Mouse (Mus musculus): Measurements from ENCODE around the gene Zfp985. TPM values are rescaled to one million over a fixed set of nuclear protein-coding genes. Genes with fewer than 3 reads are reported as not detected.

The Zfp985 gene
- not detected in 2 replicates for polyA plus RNA-seq (2012; rRNA removed)

GRCm38 (mm10) chr4:147553071-147553470, at the start of gene Zfp985:
Gene Zfp985 (plus strand): TSS chr4:147553277.

GRCm38 (mm10) chr4:147539918-147540317, 13.2 kb upstream of the Zfp985 start, which contains the start of gene Gm16503:
Gene Gm16503 (plus strand): TSS chr4:147540218.

Other genes starting within 250 kb of the Zfp985 start
- gene Zfp988, start 247.6 kb upstream of the Zfp985 start, polyA plus RNA-seq (2012; rRNA removed) = not detected in 2 replicates
- gene Zfp978, start 192.0 kb upstream of the Zfp985 start, polyA plus RNA-seq (2012; rRNA removed) = not detected in 2 replicates
- not detected in 2 replicates for gene Zfp982, start 60.9 kb upstream of the Zfp985 start, polyA plus RNA-seq (2012; rRNA removed)
- gene Gm16503, start 13.1 kb upstream of the Zfp985 start, polyA plus RNA-seq (2012; rRNA removed) = not detected in 2 replicates
- not detected in 2 replicates for gene Zfp979, start 89.2 kb downstream of the Zfp985 start, polyA plus RNA-seq (2012; rRNA removed)
- gene Zfp534, start 149.3 kb downstream of the Zfp985 start, polyA plus RNA-seq (2012; rRNA removed) = not detected in 2 replicates

Data from colon, adult 2 months (tissue).